Comparison of ENCODE assay signal across 7 mouse cellular contexts in the genomic region with DNA sequence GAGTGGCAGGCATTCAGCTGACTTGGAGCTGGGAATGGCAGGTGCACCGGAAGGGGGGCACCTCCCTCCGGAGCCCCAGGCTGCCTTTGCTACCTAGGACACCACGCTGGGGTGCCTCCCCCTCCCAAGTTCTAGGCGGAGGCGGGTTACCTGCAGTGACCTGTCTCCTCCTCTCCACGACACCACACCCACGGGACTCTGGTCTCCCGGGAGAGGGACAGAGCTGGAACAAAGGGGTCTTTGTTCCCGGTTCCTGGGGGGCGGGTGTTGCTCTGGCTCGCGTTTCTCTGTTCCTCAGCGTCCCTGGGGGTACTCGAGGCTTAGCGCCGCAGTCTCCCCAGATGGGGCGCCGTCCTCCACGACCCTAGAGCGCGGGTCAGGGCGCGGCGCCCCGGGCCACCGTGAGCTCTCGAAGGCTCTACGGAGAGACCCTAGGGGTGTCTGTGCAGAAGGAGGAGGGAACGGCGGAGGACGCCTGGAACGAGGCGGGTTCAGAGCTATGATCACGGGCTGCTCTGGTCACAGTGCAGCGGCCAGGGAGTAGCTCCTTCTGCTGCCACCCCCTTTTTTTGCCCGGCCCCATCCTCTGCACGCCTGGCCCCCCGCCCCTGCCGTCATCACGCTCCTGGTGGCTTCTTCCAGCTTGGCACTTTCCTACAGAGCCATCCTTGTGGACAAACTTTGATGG. TPM values are rescaled to one million over a fixed set of nuclear protein-coding genes. Genes with fewer than 3 reads are reported as not detected.
DNase-seq lines count a peak whose midpoint lies in the region; ATAC-seq and TF ChIP-seq lines count a peak whose summit lies in the region.

A gene (plus strand): TSS at position 617 of the 688 bp plus-strand sequence.

- H3K4me1 ChIP-seq in cortical plate, adult 2 months (ENCODE audit: control insufficient read depth, insufficient read depth, low read length), result no peaks in the 10 kb centered on the region
- peaks cover 9% of the 10 kb centered on the region; the same call in 1 of the 2 replicates for H3K4me1 ChIP-seq in forebrain, embryonic 14.5 days (ENCODE audit: control insufficient read depth, insufficient read depth, low read length)
- H3K4me1 ChIP-seq in liver, embryonic 12.5 days, result 0 out of 2 replicates have a peak, but pooled peaks cover 4% of the 10 kb centered on the region

- H3K27me3 ChIP-seq in forebrain, embryonic 14.5 days (replicated peaks; ENCODE audit: control insufficient read depth, insufficient read depth, low read length), result 0 out of 2 replicates have a peak, but pooled peaks cover 6% of the 10 kb centered on the region
- peaks cover 42% of the 10 kb centered on the region for H3K27me3 ChIP-seq in liver, embryonic 12.5 days (replicated peaks)

- DNase-seq in layer of hippocampus, adult 2 months (ENCODE audit: low spot score in 2 of 2), result no peak
- no peak for DNase-seq in layer of hippocampus, adult 9-10 months (ENCODE audit: low spot score)
- DNase-seq in forebrain, embryonic 14.5 days (ENCODE audit: low spot score), result peak; percentile 52
- DNase-seq in right cerebral cortex, adult 2 months (ENCODE audit: low spot score in 2 of 2), result peak; percentile 2 to 6
- DNase-seq in adrenal gland, postnatal 25 days, result no peak

- peak within 1 kb of the TSS; percentile 66 for H3K4me2 ChIP-seq in forebrain, embryonic 14.5 days (ENCODE audit: low read length)
- H3K4me2 ChIP-seq in liver, embryonic 12.5 days, result peak within 1 kb of the TSS; percentile 60

- H3K27ac ChIP-seq in layer of hippocampus, adult 2 months, result no peak within 1 kb of the TSS
- no peak within 1 kb of the TSS for H3K27ac ChIP-seq in cortical plate, adult 2 months (ENCODE audit: insufficient read depth, low read length)
- peak within 1 kb of the TSS; percentile 93 for H3K27ac ChIP-seq in forebrain, embryonic 14.5 days (ENCODE audit: low read depth, low read length)
- no peak within 1 kb of the TSS for H3K27ac ChIP-seq in liver, embryonic 12.5 days

- under 1% methylated on average over 38 of the region's 40 CpGs for WGBS in forebrain, embryonic 14.5 days
- WGBS in liver, embryonic 12.5 days (ENCODE audit: insufficient replicate concordance), result 5% methylated on average over 39 of the region's 40 CpGs

- no peaks in the 10 kb centered on the region for H3K36me3 ChIP-seq in forebrain, embryonic 14.5 days (ENCODE audit: control insufficient read depth, insufficient read depth, low read length)
- no peaks in the 10 kb centered on the region for H3K36me3 ChIP-seq in liver, embryonic 12.5 days

- no peak for TF ChIP-seq CTCF in layer of hippocampus, adult 2 months (conservative IDR thresholded peaks at IDR 0.05)
- TF ChIP-seq CTCF in cortical plate, adult 2 months (IDR thresholded peaks at IDR 0.05; ENCODE audit: extremely low read depth, insufficient read depth, low read length), result no peak

- TF ChIP-seq POLR2A in cortical plate, adult 2 months (IDR thresholded peaks at IDR 0.05; ENCODE audit: extremely low read depth, insufficient read depth, low read length), result no peak

- ATAC-seq in forebrain, embryonic 14.5 days, result peak; percentile 47
- ATAC-seq in liver, embryonic 12.5 days, result no peak

- H3K9ac ChIP-seq in forebrain, embryonic 14.5 days (ENCODE audit: low read length), result peak within 1 kb of the TSS; percentile 90
- no peak within 1 kb of the TSS for H3K9ac ChIP-seq in liver, embryonic 12.5 days

- H3K4me3 ChIP-seq in layer of hippocampus, adult 2 months, result peak within 1 kb of the TSS; percentile 71
- H3K4me3 ChIP-seq in cortical plate, adult 2 months (ENCODE audit: insufficient read depth, low read length), result peak within 1 kb of the TSS; percentile 49
- H3K4me3 ChIP-seq in forebrain, embryonic 14.5 days (ENCODE audit: low read depth, low read length), result peak within 1 kb of the TSS; percentile 59
- peak within 1 kb of the TSS; percentile 36; the same call in 1 of the 2 replicates for H3K4me3 ChIP-seq in liver, embryonic 12.5 days

- no peaks in the 10 kb centered on the region for H3K9me3 ChIP-seq in forebrain, embryonic 14.5 days (replicated peaks; ENCODE audit: control insufficient read depth, low read length)
- H3K9me3 ChIP-seq in liver, embryonic 12.5 days (replicated peaks), result no peaks in the 10 kb centered on the region

RNA-seq across cellular contexts. Expression of the gene that starts here (rescaled TPM):
- under 1 TPM; 0.33 to 0.56 TPM for total RNA-seq in layer of hippocampus, adult 2 months (2021)
- polyA plus RNA-seq in cortical plate, adult 2 months (2012; rRNA removed), result 0.26 and 0.31 TPM in 2 replicates
- polyA plus RNA-seq in forebrain, embryonic 14.5 days (2014; fragmentation: Nextera tagmentation; extraction: Ambion mirVana), result 3.4 and 4.3 TPM in 2 replicates
- polyA plus RNA-seq in liver, embryonic 12.5 days (2016; fragmentation: Nextera tagmentation; extraction: Ambion mirVana), result 0.04 TPM in 1 of 2 replicates, not detected in the other
- 0.12 and 0.62 TPM in 2 replicates for total RNA-seq in adrenal gland, postnatal 25 days (2021)

Comparison
In these comparisons a context has a peak if more than half of its experiments do, and no peak if none do; other contexts are left out.
1. DNase-seq: peak in forebrain, embryonic 14.5 days (single experiment) and right cerebral cortex, adult 2 months (2 of 2); none in layer of hippocampus, adult 2 months (0 of 2), layer of hippocampus, adult 9-10 months (single experiment) and adrenal gland, postnatal 25 days (single experiment).
2. Peak in every context shown above with its lines, with median percentiles within 50 percentile points of each other: H3K4me3 ChIP-seq.